Mouse (Mus musculus): ENCODE data around the gene Tirap. TPM values are rescaled to one million over a fixed set of nuclear protein-coding genes. Genes with fewer than 3 reads are reported as not detected.
A peak's percentile ranks its signal among the peaks of the same experiment; 100 is the strongest.

Gene Tirap
- polyA plus RNA-seq, 1 experiment from 2014 or later = 11.9 TPM

GRCm38 (mm10) chr9:35186430-35186829, 13.7 kb downstream of the Tirap start:
- Histone ChIP-seq H3K36me3 (peaks cover 45% of the 10 kb centered on the region), H3K27ac (no peak overlapping the region), H3K4me3 (replicated peaks) (no peak overlapping the region), H3K4me2 (no peak overlapping the region), H3K27me3 (no peaks in the 10 kb centered on the region), H3K4me1 (no peaks in the 10 kb centered on the region), H3K9me3 (replicated peaks) (no peaks in the 10 kb centered on the region), H3K9ac (no peak overlapping the region)
- ATAC-seq (replicated peaks; ENCODE audit: low FRiP score) = no peak
- 84% methylated on average over 4 of the region's 4 CpGs for WGBS

GRCm38 (mm10) chr9:35183359-35183758, 16.7 kb downstream of the Tirap start:
- 59% methylated on average over 5 of the region's 5 CpGs for WGBS
- Histone ChIP-seq H3K36me3 (peaks cover 16% of the 10 kb centered on the region), H3K4me1 (no peaks in the 10 kb centered on the region), H3K27me3 (no peaks in the 10 kb centered on the region), H3K9ac (no peak overlapping the region), H3K4me3 (replicated peaks) (no peak overlapping the region), H3K4me2 (no peak overlapping the region), H3K27ac (no peak overlapping the region), H3K9me3 (replicated peaks) (no peaks in the 10 kb centered on the region)
- no peak for ATAC-seq (replicated peaks; ENCODE audit: low FRiP score)

- Histone ChIP-seq H3K4me1 (no peaks in the 10 kb centered on the region), H3K9ac (no peak overlapping the region), H3K27me3 (no peaks in the 10 kb centered on the region), H3K4me2 (no peak overlapping the region), H3K27ac (no peak overlapping the region), H3K9me3 (replicated peaks) (no peaks in the 10 kb centered on the region), H3K36me3 (peaks cover 11% of the 10 kb centered on the region), H3K4me3 (replicated peaks) (no peak overlapping the region)
- WGBS = 77% methylated on average over 2 of the region's 2 CpGs
- ATAC-seq (replicated peaks; ENCODE audit: low FRiP score) = no peak
Observed at GRCm38 (mm10) chr9:35182832-35183231, 17.3 kb downstream of the Tirap start.

- Histone ChIP-seq H3K9ac (no peak overlapping the region), H3K4me2 (peak overlapping the region; percentile 89), H3K27ac (peak overlapping the region; percentile 87; the same call in 1 of the 2 replicates), H3K36me3 (0 out of 2 replicates have a peak, but pooled peaks cover 4% of the 10 kb centered on the region), H3K4me3 (replicated peaks) (peak overlapping the region; percentile 68), H3K4me1 (peaks cover 11% of the 10 kb centered on the region), H3K9me3 (replicated peaks) (no peaks in the 10 kb centered on the region), H3K27me3 (no peaks in the 10 kb centered on the region)
- ATAC-seq (replicated peaks; ENCODE audit: low FRiP score) = no peak; the same call in 1 of the 2 replicates
- WGBS = 52% methylated on average over 14 of the region's 14 CpGs
Observed at GRCm38 (mm10) chr9:35176124-35176659, 23.9 kb downstream of the Tirap start.

GRCm38 (mm10) chr9:35175251-35176123, 24.6 kb downstream of the Tirap start, which contains the start of gene Dcps:
Dcps (minus strand) TSS chr9:35176061.
- Histone ChIP-seq H3K27ac (peak within 1 kb of the TSS; percentile 87), H3K27me3 (no peaks in the 10 kb centered on the region), H3K4me2 (peak within 1 kb of the TSS; percentile 89), H3K4me1 (peaks cover 11% of the 10 kb centered on the region), H3K9ac (peak within 1 kb of the TSS; percentile 58), H3K4me3 (replicated peaks) (peak within 1 kb of the TSS; percentile 68), H3K36me3 (peaks cover 9% of the 10 kb centered on the region; the same call in 1 of the 2 replicates), H3K9me3 (replicated peaks) (no peaks in the 10 kb centered on the region)
- peak; percentile 98 for ATAC-seq (replicated peaks; ENCODE audit: low FRiP score)
- under 1% methylated on average over 38 of the region's 38 CpGs for WGBS

GRCm38 (mm10) chr9:35173331-35173730, 26.8 kb downstream of the Tirap start:
- 92% methylated on average over 1 of the region's 1 CpGs for WGBS
- no peak for ATAC-seq (replicated peaks; ENCODE audit: low FRiP score)
- no peak overlapping the region for H3K9ac ChIP-seq

GRCm38 (mm10) chr9:35170071-35170470, 30.0 kb downstream of the Tirap start:
- Histone ChIP-seq H3K4me1 (peaks cover 22% of the 10 kb centered on the region), H3K27me3 (no peaks in the 10 kb centered on the region), H3K27ac (no peak overlapping the region), H3K4me3 (replicated peaks) (no peak overlapping the region), H3K4me2 (no peak overlapping the region), H3K9ac (no peak overlapping the region), H3K9me3 (replicated peaks) (no peaks in the 10 kb centered on the region), H3K36me3 (peaks cover 9% of the 10 kb centered on the region; the same call in 1 of the 2 replicates)
- 93% methylated on average over 7 of the region's 7 CpGs for WGBS
- ATAC-seq (replicated peaks; ENCODE audit: low FRiP score) = no peak

More at GRCm38 (mm10) chr9:35173331-35173730, 26.8 kb downstream of the Tirap start:
- H3K4me1 ChIP-seq = peaks cover 14% of the 10 kb centered on the region
- H3K9me3 ChIP-seq (replicated peaks) = no peaks in the 10 kb centered on the region
- H3K27me3 ChIP-seq = no peaks in the 10 kb centered on the region
- H3K36me3 ChIP-seq = peaks cover 9% of the 10 kb centered on the region; the same call in 1 of the 2 replicates
- no peak overlapping the region for H3K4me2 ChIP-seq
- no peak overlapping the region for H3K27ac ChIP-seq
- no peak overlapping the region for H3K4me3 ChIP-seq (replicated peaks)

DNA sequence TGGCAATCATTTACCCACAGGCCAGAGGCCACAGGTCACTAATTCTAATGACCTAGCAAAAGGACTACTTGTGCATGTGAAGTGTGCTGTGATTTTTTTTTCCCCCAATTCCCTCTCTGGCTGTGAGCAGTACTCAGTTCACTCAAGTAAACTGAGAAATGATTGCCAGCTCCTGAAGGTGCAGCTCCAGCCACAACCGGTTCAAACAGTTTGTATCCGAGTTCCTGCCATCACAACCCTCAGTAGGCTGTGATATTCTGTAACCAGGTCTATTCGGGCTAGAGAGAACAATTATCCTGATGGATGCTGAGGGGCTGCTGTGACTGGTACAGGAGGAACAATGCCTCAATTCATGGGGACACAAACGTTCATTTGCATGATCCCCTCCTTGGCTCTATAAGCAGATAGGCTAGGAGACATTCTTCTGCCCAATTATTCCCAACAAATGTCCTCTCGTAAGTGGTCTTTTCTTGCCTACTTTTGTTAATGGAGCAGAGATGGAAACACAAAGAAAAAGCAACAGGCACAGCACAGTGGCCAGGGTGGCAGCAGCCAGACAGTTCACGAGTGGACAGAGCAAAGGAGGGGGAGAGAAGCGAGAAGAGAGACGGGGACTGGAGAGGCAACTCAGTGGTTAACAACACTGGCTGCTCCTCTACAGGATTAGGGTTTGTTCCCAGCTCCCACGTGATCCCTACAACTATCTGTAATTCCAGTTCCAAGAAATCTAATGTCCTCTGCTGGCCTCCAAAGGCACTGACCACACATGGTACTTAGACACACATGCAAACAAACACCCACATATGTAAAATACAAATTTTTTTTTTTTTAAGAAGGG, 33.1 kb downstream of the Tirap start:
- peaks cover 18% of the 10 kb centered on the region for H3K36me3 ChIP-seq
- H3K27ac ChIP-seq = peak overlapping the region; percentile 73
- H3K4me1 ChIP-seq = peaks cover 14% of the 10 kb centered on the region
- WGBS = 60% methylated on average over 9 of the region's 9 CpGs
- no peak overlapping the region for H3K4me2 ChIP-seq
- no peak overlapping the region for H3K4me3 ChIP-seq (replicated peaks)
- H3K9ac ChIP-seq = no peak overlapping the region
- H3K27me3 ChIP-seq = no peaks in the 10 kb centered on the region
- H3K9me3 ChIP-seq (replicated peaks) = no peaks in the 10 kb centered on the region
- peak; percentile 61; the same call in 1 of the 2 replicates for ATAC-seq (replicated peaks; ENCODE audit: low FRiP score)

GRCm38 (mm10) chr9:35166144-35166797, 33.8 kb downstream of the Tirap start:
- Histone ChIP-seq H3K4me3 (replicated peaks) (no peak overlapping the region), H3K36me3 (peaks cover 18% of the 10 kb centered on the region), H3K9ac (no peak overlapping the region), H3K27me3 (no peaks in the 10 kb centered on the region), H3K4me2 (no peak overlapping the region), H3K4me1 (peaks cover 16% of the 10 kb centered on the region), H3K9me3 (replicated peaks) (no peaks in the 10 kb centered on the region), H3K27ac (peak overlapping the region; percentile 73)
- WGBS = 43% methylated on average over 3 of the region's 3 CpGs
- peak; percentile 67; the same call in 1 of the 2 replicates for ATAC-seq (replicated peaks; ENCODE audit: low FRiP score)

DNA sequence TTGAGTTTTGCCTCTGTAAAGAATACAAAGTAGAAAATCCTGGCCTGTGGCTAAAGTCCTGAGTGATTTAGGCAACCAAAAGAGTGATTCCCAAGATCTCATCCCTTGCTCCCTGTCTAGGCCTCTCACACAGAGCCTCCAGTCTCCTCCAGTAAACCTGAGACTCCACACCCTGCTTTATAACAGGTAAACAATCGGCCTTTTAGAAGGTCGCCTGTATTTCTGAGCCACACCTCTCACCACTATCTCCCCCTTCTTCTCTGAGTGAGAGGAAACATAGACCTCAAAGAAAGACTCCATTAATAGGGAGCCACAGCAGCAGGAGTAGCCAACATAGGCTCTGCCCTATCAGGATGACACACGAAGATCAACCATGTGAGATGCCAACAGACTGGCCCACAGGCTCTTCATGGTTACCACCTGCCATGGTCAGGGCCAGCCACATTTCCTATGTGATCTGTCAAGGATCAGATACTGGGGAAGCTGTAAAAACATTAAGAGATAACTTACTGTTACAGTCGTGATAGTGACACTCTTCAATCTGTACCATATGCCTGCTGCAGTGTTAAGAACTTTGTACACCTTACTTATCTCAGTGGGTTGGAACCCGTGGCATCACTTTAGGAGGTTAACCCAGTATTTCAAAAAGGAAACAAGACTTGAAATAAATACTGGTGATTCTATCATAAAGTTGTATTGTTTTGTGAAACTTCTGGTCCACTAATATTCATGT, 35.8 kb downstream of the Tirap start:
- Histone ChIP-seq H3K27ac (no peak overlapping the region), H3K36me3 (peaks cover 12% of the 10 kb centered on the region), H3K4me2 (no peak overlapping the region), H3K4me1 (peaks cover 16% of the 10 kb centered on the region), H3K9ac (no peak overlapping the region), H3K27me3 (no peaks in the 10 kb centered on the region), H3K9me3 (replicated peaks) (no peaks in the 10 kb centered on the region), H3K4me3 (replicated peaks) (no peak overlapping the region)
- ATAC-seq (replicated peaks; ENCODE audit: low FRiP score) = no peak
- 72% methylated on average over 5 of the region's 5 CpGs for WGBS
